Mouse (Mus musculus) erythroblast, embryonic 14.5 days (primary cell): ENCODE data around the gene Ttc30a1. TPM values are rescaled to one million over a fixed set of nuclear protein-coding genes. Genes with fewer than 3 reads are reported as not detected.

ENCODE experiments used
- H3K27me3 ChIP-seq: 2 replicates; pipeline ENCODE4 v1.6.1; 2012; ENCODE audit warnings: inconsistent platforms; ENCODE audit not compliant: control insufficient read depth
- H3K36me3 ChIP-seq: 2 replicates; pipeline ENCODE4 v1.6.1; 2012; ENCODE audit warnings: mild to moderate bottlenecking, inconsistent platforms; ENCODE audit not compliant: control insufficient read depth
- H3K4me1 ChIP-seq: 2 replicates; pipeline ENCODE4 v1.6.1; 2012; ENCODE audit warnings: inconsistent platforms; ENCODE audit not compliant: control insufficient read depth
- H3K4me3 ChIP-seq: replicated peaks from 2 replicates; pipeline ENCODE3; 2012; ENCODE audit warnings: moderate library complexity, mild to moderate bottlenecking, inconsistent platforms
- H3K9me3 ChIP-seq: 2 replicates; pipeline ENCODE4 v1.6.1; 2012; ENCODE audit warnings: low read length, inconsistent platforms, mixed read lengths; ENCODE audit not compliant: control insufficient read depth
- GATA1 ChIP-seq: IDR thresholded peaks from 2 replicates; pipeline ENCODE4 v1.6.1; 2012; ENCODE audit warnings: low read length, inconsistent platforms, mixed read lengths
- TAL1 ChIP-seq: IDR thresholded peaks from 3 replicates; pipeline ENCODE4 v1.6.1; 2012; ENCODE audit warnings: low read length, inconsistent platforms, mixed read lengths
- polyA plus RNA-seq: library from polyadenylated mRNA; stranded (reverse); fragments of >175 nt; gene quantifications from 2 replicates; pipeline ENCODE4 v1.2.3, GENCODE M21; 2012

Gene Ttc30a1
- polyA plus RNA-seq, 1 experiment = not detected

DNA sequence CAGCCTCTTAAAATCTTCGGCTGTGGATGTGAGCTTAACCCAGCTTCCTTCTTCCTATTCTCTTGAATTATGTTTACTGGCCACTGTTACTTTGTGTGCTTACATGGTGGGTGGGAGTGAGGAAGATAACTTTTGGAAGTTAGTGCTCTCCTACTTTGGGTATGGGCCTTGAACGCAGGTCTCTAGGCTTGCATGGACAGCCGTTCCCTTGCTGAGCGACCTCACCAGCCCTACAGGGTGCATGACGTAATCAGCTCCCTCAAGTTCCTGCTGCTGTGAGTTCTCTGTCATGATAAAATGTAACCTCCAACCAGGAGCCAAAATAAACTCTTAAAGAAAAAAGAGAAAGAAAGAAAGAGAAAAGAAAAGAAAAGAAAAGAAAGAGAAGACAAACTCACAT lies 17.7 kb downstream of the Ttc30a1 start:
- H3K36me3 ChIP-seq = no peaks in the 10 kb centered on the region
- peaks cover 6% of the 10 kb centered on the region for H3K4me1 ChIP-seq
- TF ChIP-seq TAL1 (no peak), GATA1 (no peak)
- H3K4me3 ChIP-seq = no peak overlapping the region
- no peaks in the 10 kb centered on the region; the same call in 1 of the 2 replicates for H3K27me3 ChIP-seq
- H3K9me3 ChIP-seq = no peaks in the 10 kb centered on the region

- peaks cover 6% of the 10 kb centered on the region for H3K4me1 ChIP-seq
- no peaks in the 10 kb centered on the region; the same call in 1 of the 2 replicates for H3K27me3 ChIP-seq
- H3K36me3 ChIP-seq = no peaks in the 10 kb centered on the region
- H3K4me3 ChIP-seq = no peak overlapping the region
- H3K9me3 ChIP-seq = no peaks in the 10 kb centered on the region
- no peak for TF ChIP-seq TAL1
- no peak for TF ChIP-seq GATA1
Observed at GRCm38 (mm10) chr2:75963211-75963840, 18.4 kb downstream of the Ttc30a1 start.

- H3K36me3 ChIP-seq = no peaks in the 10 kb centered on the region
- TF ChIP-seq GATA1 = no peak
- no peak for TF ChIP-seq TAL1
Observed at GRCm38 (mm10) chr2:75960366-75961330, 21.1 kb downstream of the Ttc30a1 start.

GRCm38 (mm10) chr2:75959850-75960365 lies 21.9 kb downstream of the Ttc30a1 start:
- Histone ChIP-seq H3K27me3 (no peaks in the 10 kb centered on the region; the same call in 1 of the 2 replicates), H3K9me3 (no peaks in the 10 kb centered on the region), H3K36me3 (no peaks in the 10 kb centered on the region), H3K4me1 (peaks cover 6% of the 10 kb centered on the region), H3K4me3 (no peak overlapping the region)
- TF ChIP-seq GATA1 (no peak), TAL1 (no peak)

More at GRCm38 (mm10) chr2:75960366-75961330, 21.1 kb downstream of the Ttc30a1 start:
- no peaks in the 10 kb centered on the region; the same call in 1 of the 2 replicates for H3K27me3 ChIP-seq
- H3K9me3 ChIP-seq = no peaks in the 10 kb centered on the region
- H3K4me1 ChIP-seq = peaks cover 6% of the 10 kb centered on the region
- H3K4me3 ChIP-seq = no peak overlapping the region

DNA sequence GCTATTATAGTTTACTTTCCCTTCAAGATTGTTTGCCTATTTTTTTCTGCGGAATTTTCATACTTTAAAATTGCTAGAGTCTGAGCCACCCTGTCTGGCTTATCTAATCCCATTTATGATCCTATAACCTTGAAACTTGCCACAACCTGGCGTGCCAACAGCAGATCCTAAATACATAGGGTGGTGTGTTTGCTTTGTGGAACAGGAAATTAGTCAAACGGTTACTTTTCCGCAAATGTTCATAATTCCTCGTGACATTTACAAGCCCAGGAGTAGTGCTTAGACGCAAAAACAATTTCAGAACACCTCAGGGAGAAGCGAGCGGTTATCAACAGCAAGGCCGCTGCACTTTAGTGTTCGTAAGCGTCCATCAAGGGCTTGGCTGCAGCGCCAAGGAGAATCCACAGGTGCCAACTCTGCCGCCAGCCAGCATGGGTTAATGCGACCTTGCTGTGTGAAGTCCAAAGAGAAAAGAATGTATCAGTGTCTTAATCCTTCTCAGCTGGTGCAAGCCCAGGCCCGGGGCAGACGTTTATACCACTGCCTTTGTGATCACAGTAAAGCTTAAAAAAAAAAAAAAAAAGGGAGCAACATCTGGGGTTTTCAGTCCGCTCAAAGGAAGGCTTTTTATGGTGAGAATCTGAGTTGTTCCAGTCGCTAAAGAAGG lies 22.5 kb downstream of the Ttc30a1 start:
- H3K27me3 ChIP-seq = no peaks in the 10 kb centered on the region; the same call in 1 of the 2 replicates
- H3K9me3 ChIP-seq = no peaks in the 10 kb centered on the region
- no peaks in the 10 kb centered on the region for H3K36me3 ChIP-seq
- H3K4me1 ChIP-seq = peaks cover 2% of the 10 kb centered on the region; the same call in 1 of the 2 replicates
- H3K4me3 ChIP-seq = no peak overlapping the region
- TF ChIP-seq TAL1 (no peak), GATA1 (no peak)

DNA sequence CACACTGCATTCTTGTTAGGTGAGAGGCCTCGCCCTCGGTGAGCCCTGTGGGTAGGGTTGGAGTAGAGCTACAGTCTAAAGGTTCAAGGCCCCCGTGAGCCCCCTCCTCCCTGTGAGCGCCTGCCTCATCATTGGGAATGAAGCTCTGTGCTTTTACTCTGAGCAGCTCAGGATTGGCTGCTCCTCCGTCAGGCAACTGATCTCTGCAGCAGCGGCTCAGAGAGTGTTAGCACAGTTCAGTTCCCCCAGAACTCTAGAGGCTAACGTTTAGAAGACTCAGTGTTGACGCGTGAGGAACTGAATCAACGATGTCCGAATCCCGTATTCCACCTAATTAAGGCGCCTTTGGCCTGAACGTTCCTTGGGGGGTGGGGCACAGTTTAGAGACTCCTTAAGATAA lies 26.1 kb downstream of the Ttc30a1 start:
- no peaks in the 10 kb centered on the region for H3K36me3 ChIP-seq
- no peak overlapping the region for H3K4me3 ChIP-seq
- H3K9me3 ChIP-seq = no peaks in the 10 kb centered on the region
- no peaks in the 10 kb centered on the region for H3K4me1 ChIP-seq
- no peaks in the 10 kb centered on the region; the same call in 1 of the 2 replicates for H3K27me3 ChIP-seq
- no peak for TF ChIP-seq GATA1
- no peak for TF ChIP-seq TAL1

- H3K27me3 ChIP-seq = no peaks in the 10 kb centered on the region
- H3K4me3 ChIP-seq = no peak overlapping the region
- H3K9me3 ChIP-seq = no peaks in the 10 kb centered on the region
- no peaks in the 10 kb centered on the region for H3K36me3 ChIP-seq
- no peaks in the 10 kb centered on the region for H3K4me1 ChIP-seq
- no peak for TF ChIP-seq TAL1
- no peak for TF ChIP-seq GATA1
Observed at GRCm38 (mm10) chr2:75953320-75953719, 28.4 kb downstream of the Ttc30a1 start.

- Histone ChIP-seq H3K4me3 (no peak overlapping the region), H3K9me3 (no peaks in the 10 kb centered on the region), H3K4me1 (no peaks in the 10 kb centered on the region), H3K27me3 (no peaks in the 10 kb centered on the region), H3K36me3 (no peaks in the 10 kb centered on the region)
- no peak for TF ChIP-seq TAL1
- TF ChIP-seq GATA1 = no peak
Observed at GRCm38 (mm10) chr2:75950685-75951084, 31.1 kb downstream of the Ttc30a1 start.
